Mouse (Mus musculus) heart, adult 2 months (tissue): Measurements from ENCODE around the gene Ostm1. TPM values are rescaled to one million over a fixed set of nuclear protein-coding genes. Genes with fewer than 3 reads are reported as not detected.

Experiments
- DNase-seq, 2 experiments: peaks; one replicate each; pipeline ENCODE4 v3.0.0; 2021
- H3K27ac ChIP-seq: fragments of 200-600 bp; 2 replicates; pipeline ENCODE4 v1.8.1; 2022
- H3K27me3 ChIP-seq: fragments of 200-500 bp; 2 replicates; pipeline ENCODE4 v1.6.1; 2012; ENCODE audit warnings: mild to moderate bottlenecking, low read length, inconsistent platforms, mixed read lengths; ENCODE audit not compliant: control insufficient read depth, insufficient read depth
- H3K36me3 ChIP-seq: fragments of 200-500 bp; 2 replicates; pipeline ENCODE4 v1.6.1; 2012; ENCODE audit warnings: low read length, inconsistent platforms; ENCODE audit not compliant: control insufficient read depth, insufficient read depth
- H3K4me1 ChIP-seq: fragments of 200-500 bp; 2 replicates; pipeline ENCODE4 v1.6.1; 2011; ENCODE audit warnings: low read length; ENCODE audit not compliant: control insufficient read depth, insufficient read depth
- H3K4me3 ChIP-seq: fragments of 200-600 bp; 2 replicates; pipeline ENCODE4 v1.8.1; 2022
- H3K79me2 ChIP-seq: fragments of 200-500 bp; replicated peaks from 2 replicates; pipeline ENCODE4 v1.6.1; 2012; ENCODE audit warnings: mild to moderate bottlenecking, inconsistent platforms, low read length, moderate library complexity, mixed read lengths; ENCODE audit not compliant: control insufficient read depth, insufficient read depth
- H3K9ac ChIP-seq: fragments of 200-500 bp; 2 replicates; pipeline ENCODE4 v1.6.1; 2012; ENCODE audit warnings: low read depth, mild to moderate bottlenecking, control low read depth, inconsistent platforms, low read length, mixed read lengths
- CTCF ChIP-seq: fragments of 200-600 bp; IDR thresholded peaks from 2 replicates; pipeline ENCODE4 v1.8.1; 2022; ENCODE audit warnings: antibody characterized with exemption, mild to moderate bottlenecking, moderate library complexity
- EP300 ChIP-seq: fragments of 200-500 bp; IDR thresholded peaks from 2 replicates; pipeline ENCODE4 v1.6.1; 2011; ENCODE audit warnings: low read depth, low read length, control low read depth; ENCODE audit not compliant: insufficient read depth
- POLR2A ChIP-seq: fragments of 200-500 bp; IDR thresholded peaks from 2 replicates; pipeline ENCODE4 v1.6.1; 2011; ENCODE audit warnings: mild to moderate bottlenecking, low read depth, low read length, control low read depth; ENCODE audit not compliant: insufficient read depth
- WGBS: fragments of 180-500 bp; shearing (Covaris S2); methylation state at CpG from one replicate; pipeline ENCODE4 v1.1.7; 2018; 5-methylcytosine and 5-hydroxymethylcytosine counted together
- intact Hi-C: fragments of 180-260 bp; cut with DNase I; formaldehyde crosslinking; loops from one replicate; pipeline ENCODE4 v1.15.1; 2025
- polyA plus RNA-seq: library from polyadenylated mRNA; depleted of rRNA; stranded (reverse); fragments of >200 nt; gene quantifications from 2 replicates; pipeline ENCODE4 v1.2.3, GENCODE M21; 2012
- total RNA-seq, 2 experiments: library from RNA; stranded (reverse); gene quantifications; 2 replicates each; pipeline ENCODE4 v1.2.3; 2021

Gene Ostm1
- total and polyA plus RNA-seq, 3 experiments: 14.0 to 19.2 (median 18.0) TPM

GRCm38 (mm10) chr10:42578281-42578675 is 5.3 kb upstream of the Ostm1 start:
- Histone ChIP-seq H3K27ac (no peak overlapping the region), H3K27me3 (peaks cover 48% of the 10 kb centered on the region), H3K9ac (no peak overlapping the region), H3K79me2 (no peaks in the 10 kb centered on the region), H3K36me3 (no peaks in the 10 kb centered on the region), H3K4me3 (no peak overlapping the region), H3K4me1 (peaks cover 2% of the 10 kb centered on the region; the same call in 1 of the 2 replicates)
- DNase-seq: no peak
- intact Hi-C loops: loop anchor here (5.0 kb wide), 1 partner anchor 34 kb away; no protein-coding TSS in a partner anchor
- 5% methylated on average over 15 of the region's 15 CpGs for WGBS
- no peak for TF ChIP-seq CTCF
- no peak for TF ChIP-seq POLR2A
- no peak for TF ChIP-seq EP300

- intact Hi-C loops: loop anchor here (5.0 kb wide), 1 partner anchor 33 kb away; no protein-coding TSS in a partner anchor
- Histone ChIP-seq H3K27ac (no peak overlapping the region), H3K4me1 (peaks cover 2% of the 10 kb centered on the region; the same call in 1 of the 2 replicates), H3K27me3 (peaks cover 51% of the 10 kb centered on the region), H3K79me2 (no peaks in the 10 kb centered on the region), H3K4me3 (no peak overlapping the region), H3K9ac (no peak overlapping the region), H3K36me3 (no peaks in the 10 kb centered on the region)
- DNase-seq: no peak
- 5% methylated on average over 22 of the region's 22 CpGs for WGBS
- no peak for TF ChIP-seq CTCF
Observed at GRCm38 (mm10) chr10:42578698-42579474, 4.7 kb upstream of the Ostm1 start.

GRCm38 (mm10) chr10:42579475-42580130 is 4.0 kb upstream of the Ostm1 start:
- WGBS: 2% methylated on average over 41 of the region's 41 CpGs

GRCm38 (mm10) chr10:42580131-42580950 is 3.3 kb upstream of the Ostm1 start:
- Histone ChIP-seq H3K27me3 (peaks cover 53% of the 10 kb centered on the region), H3K79me2 (no peaks in the 10 kb centered on the region), H3K4me3 (no peak overlapping the region), H3K27ac (no peak overlapping the region), H3K36me3 (no peaks in the 10 kb centered on the region), H3K9ac (no peak overlapping the region), H3K4me1 (peaks cover 2% of the 10 kb centered on the region; the same call in 1 of the 2 replicates)
- intact Hi-C loops: loop anchor here (5.0 kb wide), 1 partner anchor 52 kb away; no protein-coding TSS in a partner anchor
- 8% methylated on average over 29 of the region's 29 CpGs for whole genome bisulfite sequencing
- peak in 1 of 2 experiments; percentile 29 for DNase-seq
- no peak for TF ChIP-seq CTCF
- no peak for TF ChIP-seq POLR2A
- no peak for TF ChIP-seq EP300

More at GRCm38 (mm10) chr10:42579475-42580130, 4.0 kb upstream of the Ostm1 start:
- Histone ChIP-seq H3K4me3 (no peak overlapping the region), H3K36me3 (no peaks in the 10 kb centered on the region), H3K4me1 (peaks cover 2% of the 10 kb centered on the region; the same call in 1 of the 2 replicates), H3K27ac (no peak overlapping the region), H3K9ac (no peak overlapping the region), H3K27me3 (peaks cover 54% of the 10 kb centered on the region), H3K79me2 (no peaks in the 10 kb centered on the region)
- intact Hi-C loops: loop anchor here (5.0 kb wide), 2 partner anchors 33 to 53 kb away; no protein-coding TSS in a partner anchor
- DNase-seq: peak in 1 of 2 experiments; percentile 35
- TF ChIP-seq CTCF (no peak), POLR2A (no peak), EP300 (no peak)

- WGBS: 17% methylated on average over 7 of the region's 7 CpGs
- no peaks in the 10 kb centered on the region for H3K79me2 ChIP-seq
- TF ChIP-seq CTCF: no peak
- TF ChIP-seq POLR2A: no peak
- TF ChIP-seq EP300: no peak
- no peaks in the 10 kb centered on the region for H3K36me3 ChIP-seq
- no peak overlapping the region for H3K27ac ChIP-seq
- H3K27me3 ChIP-seq: peaks cover 56% of the 10 kb centered on the region
- no peak for DNase-seq
- H3K9ac ChIP-seq: no peak overlapping the region
- no peak overlapping the region for H3K4me3 ChIP-seq
- intact Hi-C loops: loop anchor here (5.0 kb wide), 1 partner anchor 51 kb away; no protein-coding TSS in a partner anchor
- H3K4me1 ChIP-seq: peaks cover 2% of the 10 kb centered on the region; the same call in 1 of the 2 replicates
Observed at GRCm38 (mm10) chr10:42580951-42581277, 2.7 kb upstream of the Ostm1 start.
